Mouse (Mus musculus) limb, embryonic 10.5 days (tissue): ENCODE measurements around the gene Spry2. TPM values are rescaled to one million over a fixed set of nuclear protein-coding genes. Genes with fewer than 3 reads are reported as not detected.

Experiments
- DNase-seq: peaks from one replicate; pipeline ENCODE4 v3.0.0-alpha.2; 2017; ENCODE audit warnings: low spot score
- H3K27ac ChIP-seq: fragments of 300-500 bp; sonication (generic); 2 replicates; pipeline ENCODE4 v1.5.1; 2016; ENCODE audit warnings: mild to moderate bottlenecking
- H3K27me3 ChIP-seq: fragments of 300-500 bp; sonication (generic); 2 replicates; pipeline ENCODE4 v1.6.1; 2016; ENCODE audit warnings: low read depth, mild to moderate bottlenecking; ENCODE audit not compliant: poor library complexity, severe bottlenecking
- H3K36me3 ChIP-seq: fragments of 300-500 bp; sonication (generic); 2 replicates; pipeline ENCODE4 v1.6.1; 2016; ENCODE audit warnings: mild to moderate bottlenecking, moderate library complexity
- H3K4me1 ChIP-seq: fragments of 300-500 bp; sonication (generic); 2 replicates; pipeline ENCODE4 v1.6.1; 2016
- H3K4me3 ChIP-seq: fragments of 300-500 bp; sonication (generic); 2 replicates; pipeline ENCODE4 v1.5.1; 2016; ENCODE audit warnings: mild to moderate bottlenecking, moderate library complexity
- H3K9me3 ChIP-seq: fragments of 300-500 bp; sonication (generic); replicated peaks from 2 replicates; pipeline ENCODE4 v1.6.1; 2016; ENCODE audit warnings: mild to moderate bottlenecking
- WGBS: fragments of 180-500 bp; shearing (Covaris S2); methylation state at CpG from one replicate; pipeline ENCODE4 v1.1.7; 2016; 5-methylcytosine and 5-hydroxymethylcytosine counted together
- polyA plus RNA-seq: library from polyadenylated mRNA; unstranded; fragments of >200 nt; fragmentation: Nextera tagmentation; extraction: Ambion mirVana; gene quantifications from 2 replicates; pipeline ENCODE4 v1.2.1, GENCODE M21; 2016

The Spry2 gene
- polyA plus RNA-seq, 1 experiment from 2014 or later: 43.4 TPM

DNA sequence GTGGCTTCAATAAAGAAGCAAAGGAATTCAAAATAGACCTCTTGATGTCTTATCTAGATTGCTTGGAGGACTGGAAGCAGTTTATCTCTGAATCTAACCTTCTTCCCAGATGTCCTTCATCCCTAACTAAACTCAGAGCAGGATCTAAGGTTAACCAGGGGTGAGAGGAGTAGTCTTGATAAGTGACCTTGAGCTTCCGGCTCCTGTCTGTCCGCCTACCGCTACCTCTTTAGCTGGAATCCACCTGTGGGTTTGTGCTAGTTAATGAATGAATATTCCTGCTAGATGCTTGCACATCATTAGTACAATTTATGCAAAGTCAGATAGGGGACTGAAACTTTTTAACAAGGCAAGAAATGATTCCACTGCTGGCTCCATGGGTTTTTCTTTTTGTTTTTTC, 4.2 kb upstream of the Spry2 start:
- Histone ChIP-seq H3K27ac (no peak overlapping the region), H3K4me3 (no peak overlapping the region), H3K27me3 (no peaks in the 10 kb centered on the region), H3K9me3 (no peaks in the 10 kb centered on the region), H3K36me3 (no peaks in the 10 kb centered on the region), H3K4me1 (peaks cover 15% of the 10 kb centered on the region)
- 94% methylated on average over 3 of the region's 3 CpGs for WGBS
- DNase-seq: no peak

DNA sequence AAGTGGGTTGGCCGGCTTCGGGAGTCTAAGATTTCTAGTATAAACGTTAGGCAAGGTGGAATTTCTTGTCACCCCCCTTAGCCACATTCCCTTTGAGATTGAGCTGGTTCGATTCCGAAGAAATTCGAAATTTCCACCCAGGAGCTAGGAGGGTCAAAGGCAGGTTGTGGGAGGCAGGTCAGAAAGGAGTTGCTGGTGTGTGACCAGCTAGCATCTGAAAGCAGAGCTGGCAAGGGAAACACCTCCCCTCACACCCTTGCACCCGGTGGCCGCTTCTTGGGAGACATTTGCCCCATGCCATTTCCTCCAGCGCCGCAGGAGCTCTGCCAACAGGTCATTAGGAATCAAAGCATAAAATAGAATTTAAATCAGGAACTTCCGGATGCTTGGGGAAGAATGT, 2.5 kb upstream of the Spry2 start:
- 4% methylated on average over 11 of the region's 11 CpGs for WGBS
- H3K27ac ChIP-seq: peak overlapping the region; percentile 92

DNA sequence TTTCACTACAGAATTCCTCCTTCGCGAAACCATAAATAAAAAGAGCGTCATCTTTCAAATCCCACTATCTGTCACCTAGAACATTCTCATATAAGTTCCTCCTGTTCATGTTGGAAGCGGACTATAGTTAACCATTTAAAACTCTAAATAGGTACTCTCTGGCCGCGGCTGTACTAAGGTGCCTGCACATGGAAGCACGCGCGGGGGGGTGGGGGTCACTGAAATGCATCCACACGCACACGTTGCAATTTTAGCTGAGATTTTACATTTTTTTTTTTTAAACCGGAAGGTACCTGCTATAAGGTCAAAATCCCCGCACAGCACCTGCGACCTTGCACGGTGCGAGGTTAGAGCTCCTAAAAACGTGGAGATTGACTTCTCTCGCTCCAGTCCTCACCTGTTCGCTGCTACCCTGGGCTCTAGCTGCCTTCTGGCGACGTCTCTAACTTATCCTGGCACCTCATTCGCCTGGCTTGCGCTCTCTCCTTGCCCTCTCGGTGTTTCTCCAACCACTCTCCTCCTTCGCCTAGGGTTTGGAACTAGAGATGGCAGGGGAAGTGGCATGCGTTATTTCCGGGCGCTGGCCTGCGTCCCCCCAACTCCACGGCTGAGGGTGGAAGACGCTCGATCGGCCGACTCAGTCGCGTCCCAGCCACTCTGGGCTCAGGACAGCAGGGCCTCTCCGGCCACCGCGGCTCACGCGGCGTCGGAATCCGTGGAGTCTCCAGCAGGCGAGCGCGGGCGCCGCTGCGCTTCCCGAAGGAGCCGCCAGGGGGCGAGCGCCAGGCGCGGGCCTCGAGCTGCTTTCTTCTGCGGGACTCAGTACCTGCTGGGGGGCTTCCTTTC, 1.9 kb upstream of the Spry2 start:
- peak; percentile 93 for DNase-seq
- Histone ChIP-seq H3K4me1 (peaks cover 21% of the 10 kb centered on the region), H3K27ac (peak overlapping the region; percentile 92), H3K36me3 (peaks cover 1% of the 10 kb centered on the region), H3K4me3 (peak overlapping the region; percentile 66), H3K9me3 (no peaks in the 10 kb centered on the region), H3K27me3 (no peaks in the 10 kb centered on the region)
- WGBS: under 1% methylated on average over 58 of the region's 58 CpGs

More for the DNA sequence above, 2.5 kb upstream of the Spry2 start:
- Histone ChIP-seq H3K4me3 (peak overlapping the region; percentile 66), H3K4me1 (peaks cover 15% of the 10 kb centered on the region), H3K9me3 (no peaks in the 10 kb centered on the region), H3K27me3 (no peaks in the 10 kb centered on the region), H3K36me3 (no peaks in the 10 kb centered on the region)
- no peak for DNase-seq

DNA sequence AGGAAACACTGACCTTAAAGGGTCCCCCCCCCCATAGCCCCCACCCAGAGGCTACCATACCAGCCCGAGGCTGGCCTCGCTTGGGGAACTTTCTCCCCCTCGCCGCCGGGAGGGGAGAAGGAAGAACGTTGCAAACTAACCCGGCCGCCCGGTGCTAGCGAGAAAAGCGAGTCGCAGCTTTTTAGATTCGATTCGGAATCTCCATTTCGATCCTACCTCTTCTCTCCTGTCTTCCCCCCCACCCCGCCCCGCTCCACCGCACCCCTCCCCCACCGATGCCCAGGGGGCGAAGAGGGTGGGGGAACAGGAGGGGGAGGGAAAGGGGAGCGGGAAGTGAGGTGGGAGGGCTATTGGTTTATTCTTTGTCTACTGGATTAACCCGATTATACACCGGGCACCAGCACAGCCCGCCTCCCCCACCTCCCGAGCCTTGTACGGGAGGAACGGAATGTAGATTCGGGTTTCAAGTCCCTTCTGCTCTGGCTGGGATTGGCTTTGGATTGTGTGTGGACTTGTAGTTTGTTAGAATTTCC, 1.0 kb upstream of the Spry2 start:
- Histone ChIP-seq H3K9me3 (no peaks in the 10 kb centered on the region), H3K4me3 (peak overlapping the region; percentile 66), H3K27me3 (no peaks in the 10 kb centered on the region), H3K36me3 (peaks cover 10% of the 10 kb centered on the region), H3K27ac (peak overlapping the region; percentile 92), H3K4me1 (peaks cover 30% of the 10 kb centered on the region)
- WGBS: 0% methylated on average over 26 of the region's 28 CpGs
- DNase-seq: peak; percentile 85

GRCm38 (mm10) chr14:105895961-105896651, 513 bp downstream of the Spry2 start:
- under 1% methylated on average over 50 of the region's 50 CpGs for WGBS
- H3K4me3 ChIP-seq: peak overlapping the region; percentile 66
- peak overlapping the region; percentile 92 for H3K27ac ChIP-seq
- no peaks in the 10 kb centered on the region for H3K27me3 ChIP-seq
- H3K4me1 ChIP-seq: peaks cover 41% of the 10 kb centered on the region
- peak; percentile 71 for DNase-seq
- H3K36me3 ChIP-seq: peaks cover 23% of the 10 kb centered on the region
- H3K9me3 ChIP-seq: no peaks in the 10 kb centered on the region

DNA sequence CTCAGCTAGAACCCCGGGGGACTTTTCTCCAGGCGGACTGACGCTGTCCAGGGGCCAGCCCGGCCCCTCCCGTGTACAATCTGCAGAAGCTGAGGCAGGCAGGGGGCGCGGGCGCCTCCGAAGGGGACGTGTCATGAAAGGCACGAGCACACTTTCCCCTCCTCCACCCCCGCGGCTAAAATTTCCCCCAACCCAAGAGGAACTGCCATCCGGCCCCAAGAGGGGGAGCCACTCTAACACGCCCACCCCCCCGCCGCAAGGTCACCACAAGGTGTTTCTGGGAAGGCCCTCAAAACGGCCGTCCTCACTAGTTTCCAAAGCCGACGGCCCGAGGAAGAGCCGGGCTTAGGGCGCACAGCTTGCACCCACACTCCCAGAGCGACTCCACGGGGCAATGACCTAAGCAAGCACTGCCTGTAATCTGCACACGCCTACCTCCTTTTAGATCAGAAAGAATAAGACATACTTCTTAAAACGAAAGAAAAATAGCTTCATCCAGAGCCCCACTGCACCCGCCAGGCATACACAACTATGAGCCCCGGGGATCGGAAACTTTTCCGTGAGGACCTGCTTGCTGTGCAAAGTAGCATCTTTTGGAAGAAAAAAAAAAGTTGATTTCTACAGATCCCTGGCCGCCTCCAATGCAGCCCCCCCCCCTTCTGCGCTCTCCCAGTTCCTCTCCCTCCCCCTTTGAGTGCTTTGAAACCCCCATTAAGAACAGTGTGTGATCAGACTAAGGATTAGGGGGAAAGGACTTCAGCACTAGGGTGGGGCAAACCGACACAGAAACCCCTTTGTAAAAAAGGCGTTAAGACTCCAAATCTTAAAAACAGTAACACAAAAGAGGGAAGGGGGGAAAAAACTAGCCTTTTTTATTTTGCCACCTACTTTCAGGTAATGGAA, 1.4 kb downstream of the Spry2 start:
- Histone ChIP-seq H3K4me3 (peak overlapping the region; percentile 66), H3K27me3 (no peaks in the 10 kb centered on the region), H3K36me3 (peaks cover 31% of the 10 kb centered on the region), H3K27ac (peak overlapping the region; percentile 92), H3K4me1 (peaks cover 43% of the 10 kb centered on the region), H3K9me3 (no peaks in the 10 kb centered on the region)
- DNase-seq: peak; percentile 85
- under 1% methylated on average over 36 of the region's 36 CpGs for WGBS

GRCm38 (mm10) chr14:105893623-105893995, 3.0 kb downstream of the Spry2 start:
- peak; percentile 50 for DNase-seq
- H3K27ac ChIP-seq: peak overlapping the region; percentile 92
- WGBS: 17% methylated on average over 9 of the region's 9 CpGs
- H3K36me3 ChIP-seq: peaks cover 41% of the 10 kb centered on the region
- H3K27me3 ChIP-seq: no peaks in the 10 kb centered on the region
- H3K4me3 ChIP-seq: peak overlapping the region; percentile 66
- H3K4me1 ChIP-seq: peaks cover 33% of the 10 kb centered on the region
- no peaks in the 10 kb centered on the region for H3K9me3 ChIP-seq

DNA sequence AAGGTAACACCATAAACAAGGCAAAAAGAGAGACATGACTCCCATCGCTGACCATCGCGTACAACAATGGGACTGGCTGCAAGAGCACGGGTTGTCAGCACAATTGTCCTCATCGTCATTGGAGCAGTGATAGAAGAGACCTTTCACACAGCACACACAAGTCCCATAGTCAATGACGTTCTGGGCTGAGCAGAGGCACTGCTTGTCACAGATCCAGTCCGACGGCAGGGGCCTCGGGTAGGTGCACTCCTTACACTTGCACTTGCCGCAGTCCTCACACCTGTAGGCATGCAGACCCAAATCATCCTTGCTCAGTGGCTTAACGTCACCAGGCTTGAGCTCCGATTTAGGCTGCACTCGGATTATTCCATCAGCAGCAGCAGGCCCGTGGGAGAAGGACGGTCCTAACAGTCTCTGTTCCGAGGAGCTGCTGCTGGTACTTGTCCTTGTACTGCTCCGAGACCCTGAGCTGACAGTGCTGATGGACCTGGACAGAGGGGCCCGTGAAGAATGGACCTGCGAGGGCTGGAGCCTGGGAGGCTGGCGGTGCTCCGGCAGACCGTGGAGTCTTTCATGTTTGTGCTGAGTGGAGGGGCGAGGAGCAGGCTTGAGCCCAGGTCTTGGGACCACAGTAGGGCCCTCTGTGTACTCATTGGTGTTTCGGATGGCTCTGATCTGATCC, 3.5 kb downstream of the Spry2 start:
- Histone ChIP-seq H3K4me3 (peak overlapping the region; percentile 66), H3K9me3 (no peaks in the 10 kb centered on the region), H3K4me1 (peaks cover 28% of the 10 kb centered on the region), H3K36me3 (peaks cover 41% of the 10 kb centered on the region), H3K27ac (peak overlapping the region; percentile 92), H3K27me3 (no peaks in the 10 kb centered on the region)
- DNase-seq: peak; percentile 51
- WGBS: 50% methylated on average over 24 of the region's 24 CpGs

GRCm38 (mm10) chr14:105890516-105891231, 5.9 kb downstream of the Spry2 start:
- Histone ChIP-seq H3K4me3 (no peak overlapping the region), H3K36me3 (peaks cover 41% of the 10 kb centered on the region), H3K4me1 (peaks cover 28% of the 10 kb centered on the region), H3K27ac (no peak overlapping the region), H3K9me3 (no peaks in the 10 kb centered on the region), H3K27me3 (no peaks in the 10 kb centered on the region)
- no peak for DNase-seq
- 39% methylated on average over 5 of the region's 5 CpGs for WGBS

GRCm38 (mm10) chr14:105886643-105887374, 9.8 kb downstream of the Spry2 start:
- Histone ChIP-seq H3K4me3 (no peak overlapping the region), H3K4me1 (peaks cover 10% of the 10 kb centered on the region), H3K27ac (no peak overlapping the region), H3K9me3 (no peaks in the 10 kb centered on the region), H3K36me3 (peaks cover 24% of the 10 kb centered on the region), H3K27me3 (no peaks in the 10 kb centered on the region)
- 92% methylated on average over 9 of the region's 9 CpGs for WGBS
- no peak for DNase-seq

GRCm38 (mm10) chr14:105885249-105885648, 11.4 kb downstream of the Spry2 start:
- H3K4me1 ChIP-seq: 0 out of 2 replicates have a peak, but pooled peaks cover 2% of the 10 kb centered on the region
- 80% methylated on average over 6 of the region's 6 CpGs for WGBS
- H3K36me3 ChIP-seq: peaks cover 9% of the 10 kb centered on the region

More at GRCm38 (mm10) chr14:105885249-105885648, 11.4 kb downstream of the Spry2 start:
- no peaks in the 10 kb centered on the region for H3K27me3 ChIP-seq
- no peaks in the 10 kb centered on the region for H3K9me3 ChIP-seq
- H3K27ac ChIP-seq: no peak overlapping the region
- DNase-seq: no peak
- no peak overlapping the region for H3K4me3 ChIP-seq
